Mouse (Mus musculus): ENCODE measurements around the gene Rtel1.

Rtel1 gene

DNA sequence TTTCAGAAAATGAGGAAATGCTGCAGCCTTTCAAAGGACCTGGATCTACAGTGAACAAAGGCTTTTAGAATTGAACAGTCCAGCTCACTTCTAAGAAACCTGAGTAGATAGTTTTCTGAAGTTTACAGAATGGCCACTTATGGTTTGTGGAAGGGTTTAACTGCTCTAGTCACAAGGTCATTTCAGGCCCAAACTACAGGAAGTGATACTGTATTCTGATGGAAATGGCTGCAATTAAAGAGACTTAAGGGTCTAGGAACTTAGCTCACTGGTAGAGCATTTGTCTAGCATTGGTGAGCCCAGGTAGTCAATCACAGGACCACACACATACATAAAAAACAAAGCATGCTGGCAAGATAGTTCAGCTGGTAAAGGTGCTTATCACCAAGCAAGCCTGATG, 13.0 kb downstream of the Rtel1 start:
- DNase-seq: no peak

DNA sequence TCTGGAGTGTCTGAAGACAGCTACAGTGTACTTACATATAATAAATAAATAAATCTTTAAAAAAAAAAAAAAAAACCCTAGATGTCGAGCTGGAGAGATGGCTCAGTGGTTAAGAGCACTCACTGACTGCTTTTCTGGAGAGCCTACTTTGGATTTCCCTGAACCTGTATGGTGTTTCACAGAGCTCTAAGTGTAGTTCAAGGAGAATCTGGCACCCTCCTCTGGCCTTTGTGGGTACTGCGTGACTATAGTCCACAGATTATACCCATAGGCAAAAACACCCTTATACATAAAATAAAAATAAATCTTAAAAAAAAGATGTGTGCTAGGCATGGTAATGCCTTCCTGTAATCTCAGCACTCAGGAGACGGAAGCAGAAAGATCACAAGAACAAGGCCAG, 14.5 kb downstream of the Rtel1 start:
- peak; percentile 74 for DNase-seq

DNA sequence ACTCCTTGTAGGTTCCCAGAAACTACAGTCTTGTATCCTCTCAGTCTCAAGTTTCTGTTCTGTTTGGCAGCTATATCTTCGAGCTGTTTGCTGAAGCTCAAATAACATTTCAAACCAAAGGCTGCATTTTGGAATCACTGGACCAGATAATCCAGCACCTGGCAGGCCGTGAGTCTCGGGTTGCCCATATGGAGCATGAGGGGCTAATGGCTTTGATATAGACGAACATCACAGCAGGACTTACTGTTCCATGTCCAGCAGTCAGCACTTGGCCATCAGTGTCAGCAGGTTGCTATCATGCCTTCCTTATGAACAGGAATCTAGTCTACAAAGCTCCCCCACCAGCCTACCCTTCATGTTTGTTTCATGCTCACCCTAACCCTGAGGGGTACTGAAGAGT, 20.9 kb downstream of the Rtel1 start:
- no peak for DNase-seq

- DNase-seq: no peak
Measured at GRCm38 (mm10) chr2:181342766-181343165, 23.2 kb downstream of the Rtel1 start.

DNA sequence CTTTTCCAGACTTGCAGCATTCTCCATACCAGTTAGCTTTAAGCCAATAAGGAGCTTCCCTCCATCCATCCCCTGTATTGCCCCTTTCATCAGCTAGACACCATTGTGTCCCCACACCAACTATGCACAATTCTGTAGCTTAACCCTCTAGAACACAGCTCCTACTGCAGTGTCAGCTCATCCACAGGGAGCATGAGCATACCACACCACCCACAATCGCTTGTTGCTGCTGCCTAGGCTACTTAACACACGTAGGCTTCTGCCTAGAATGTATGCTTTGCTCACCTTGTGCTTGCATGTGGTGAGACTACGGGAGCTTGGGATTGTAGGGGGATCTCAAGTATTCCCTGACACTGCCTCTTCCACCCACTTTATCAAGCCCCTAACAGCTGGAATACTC, 37.2 kb downstream of the Rtel1 start:
- no peak for DNase-seq

DNA sequence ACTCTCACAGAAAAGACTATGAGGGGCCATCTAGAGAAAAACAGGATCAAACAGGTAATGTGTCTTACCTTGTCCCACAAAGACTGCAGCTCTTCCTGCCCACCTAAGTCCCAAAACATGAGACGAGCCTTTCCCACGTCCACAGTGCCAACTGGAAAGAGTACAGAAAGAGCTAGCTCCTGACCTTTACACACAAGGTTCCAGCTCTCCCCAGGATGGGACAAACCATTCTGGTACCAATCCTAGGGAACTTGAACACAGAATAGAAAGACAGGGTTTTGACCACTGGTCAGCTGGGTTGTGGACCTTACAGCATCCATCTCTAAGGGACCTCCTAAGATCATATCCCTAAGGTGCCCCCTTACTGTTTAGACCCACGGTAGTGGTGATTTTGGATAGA, 44.4 kb downstream of the Rtel1 start:
- DNase-seq: no peak

DNA sequence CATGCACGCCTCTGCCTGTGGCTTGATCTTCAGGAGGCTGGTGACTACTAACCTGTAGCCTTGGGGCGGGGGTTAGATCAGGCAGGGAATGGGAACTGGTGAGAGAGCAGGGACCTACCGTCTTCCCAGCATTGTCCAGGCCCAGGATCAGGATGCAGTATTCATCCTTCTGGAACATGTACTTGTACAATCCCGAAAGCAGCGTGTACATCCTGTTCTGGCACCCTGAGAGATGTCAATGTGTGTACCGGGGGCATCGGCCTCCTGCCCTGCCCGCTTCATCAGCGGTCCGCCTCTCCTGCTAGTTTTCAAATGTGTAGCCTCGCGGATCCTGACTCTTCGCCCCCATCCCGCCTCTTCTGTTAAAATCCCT, 44.9 kb downstream of the Rtel1 start:
- no peak for DNase-seq

DNA sequence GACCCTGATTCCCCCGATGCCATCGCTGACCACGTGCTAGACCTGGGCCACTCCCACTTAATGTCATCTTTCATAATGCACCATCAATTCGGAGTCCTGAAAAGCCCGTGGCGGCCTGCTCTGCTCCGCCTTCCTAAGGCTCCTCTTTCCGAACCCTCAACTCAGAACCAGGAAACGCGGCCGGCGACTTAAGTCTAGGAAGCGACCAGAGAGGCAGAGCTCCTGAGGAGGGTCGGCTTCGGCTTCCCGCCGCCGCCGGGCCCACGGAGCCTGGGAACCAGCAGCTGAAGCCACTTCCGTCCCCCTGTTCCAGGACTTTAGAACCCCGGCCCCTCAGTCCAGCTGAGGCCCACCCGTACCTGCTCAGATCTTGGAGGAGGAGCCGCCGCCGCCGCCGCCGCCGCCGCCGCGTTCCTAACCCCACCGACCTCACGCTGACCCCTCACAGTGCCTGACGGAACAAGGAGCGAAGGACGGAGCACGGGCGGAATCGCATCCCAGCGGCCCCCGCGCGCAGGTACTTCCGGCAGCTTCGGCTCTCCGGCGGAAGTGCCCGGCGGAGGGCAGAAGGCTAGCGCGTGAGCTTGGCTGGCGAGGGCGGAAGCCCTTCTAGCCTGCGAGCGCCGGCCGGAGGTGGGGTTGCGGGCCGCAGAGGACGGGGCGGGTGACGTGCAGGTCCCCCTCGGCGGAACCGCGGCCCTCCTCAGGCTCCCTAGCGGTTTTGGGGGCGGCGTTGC, 45.5 kb downstream of the Rtel1 start, which contains the start of the genes Zgpat and Arfrp1:
Zgpat (plus strand) TSS at position 69 of the 737 bp plus-strand sequence.
Arfrp1 (minus strand) TSS at position 545 of the 737 bp plus-strand sequence.
- DNase-seq: peak; percentile 87

- DNase-seq: peak; percentile 55
Measured at GRCm38 (mm10) chr2:181365655-181366075, 46.1 kb downstream of the Rtel1 start.

DNA sequence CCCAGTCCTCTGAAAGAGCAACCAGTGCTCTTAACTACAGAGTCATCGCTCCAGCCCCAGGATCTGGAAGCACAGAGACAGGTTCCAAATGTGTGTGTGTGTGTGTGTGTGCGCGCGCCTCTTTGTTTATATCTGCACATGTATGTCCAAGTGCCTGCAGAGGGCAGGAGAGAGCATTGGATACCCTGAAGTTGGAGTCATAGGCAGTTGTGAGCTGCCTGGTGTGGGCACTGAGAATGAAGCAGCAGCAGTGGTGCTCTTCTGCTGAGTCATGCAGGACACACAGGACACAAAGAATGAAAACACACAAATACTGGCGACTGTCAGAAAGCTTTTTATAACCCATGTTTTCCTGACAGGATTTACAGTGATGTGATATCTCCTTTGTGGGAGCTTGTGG, 50.5 kb downstream of the Rtel1 start:
- no peak for DNase-seq

- DNase-seq: peak; percentile 58
Measured at GRCm38 (mm10) chr2:181375787-181376186, 56.2 kb downstream of the Rtel1 start.

DNA sequence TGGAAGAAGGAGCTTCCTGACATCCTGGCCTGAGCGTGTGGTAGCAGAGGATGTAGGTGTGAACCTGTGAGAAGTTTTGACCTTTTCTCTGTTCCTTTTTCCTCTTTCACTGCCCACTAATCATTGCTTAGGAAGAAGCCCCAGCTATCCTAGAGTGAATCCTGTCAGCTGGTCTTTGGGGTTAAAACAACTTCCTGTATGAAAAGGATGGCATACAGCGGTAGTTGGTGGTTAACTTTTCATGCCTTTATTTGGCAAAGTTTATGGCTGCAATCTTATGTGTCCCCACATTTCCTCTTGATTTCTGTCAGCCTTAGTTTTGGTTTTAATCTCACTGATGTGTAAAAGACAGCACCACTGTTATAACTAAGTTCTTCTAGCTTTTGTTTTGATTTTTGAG, 57.7 kb downstream of the Rtel1 start:
- DNase-seq: no peak

- no peak for DNase-seq
Measured at GRCm38 (mm10) chr2:181378701-181379100, 59.2 kb downstream of the Rtel1 start.

DNA sequence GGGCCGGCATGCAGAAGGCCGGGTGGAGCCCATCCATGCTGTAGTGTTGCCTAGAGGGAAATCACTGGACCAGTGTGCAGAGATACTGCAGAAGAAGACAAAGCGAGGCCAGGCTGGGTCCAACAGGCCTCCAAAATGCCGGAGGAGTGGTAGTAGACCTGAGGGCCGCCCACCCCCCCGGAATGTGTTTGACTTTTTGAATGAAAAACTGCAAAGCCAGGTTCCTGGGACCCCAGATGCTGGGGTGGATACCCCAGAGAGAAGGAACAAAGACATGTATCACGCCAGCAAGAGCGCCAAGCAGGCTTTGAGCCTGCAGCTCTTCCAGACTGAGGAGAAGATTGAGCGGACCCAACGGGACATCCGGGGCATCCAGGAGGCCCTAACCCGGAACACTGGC, 60.2 kb downstream of the Rtel1 start, which contains the start of gene Lime1:
Lime1 (plus strand) TSS at position 301 of the 400 bp plus-strand sequence.
- no peak for DNase-seq

- no peak for DNase-seq
Measured at GRCm38 (mm10) chr2:181380251-181380650, 60.7 kb downstream of the Rtel1 start.

GRCm38 (mm10) chr2:181381107-181381506, 61.6 kb downstream of the Rtel1 start:
- DNase-seq: peak; percentile 49

- DNase-seq: no peak
Measured at GRCm38 (mm10) chr2:181381631-181382306, 62.2 kb downstream of the Rtel1 start.

DNA sequence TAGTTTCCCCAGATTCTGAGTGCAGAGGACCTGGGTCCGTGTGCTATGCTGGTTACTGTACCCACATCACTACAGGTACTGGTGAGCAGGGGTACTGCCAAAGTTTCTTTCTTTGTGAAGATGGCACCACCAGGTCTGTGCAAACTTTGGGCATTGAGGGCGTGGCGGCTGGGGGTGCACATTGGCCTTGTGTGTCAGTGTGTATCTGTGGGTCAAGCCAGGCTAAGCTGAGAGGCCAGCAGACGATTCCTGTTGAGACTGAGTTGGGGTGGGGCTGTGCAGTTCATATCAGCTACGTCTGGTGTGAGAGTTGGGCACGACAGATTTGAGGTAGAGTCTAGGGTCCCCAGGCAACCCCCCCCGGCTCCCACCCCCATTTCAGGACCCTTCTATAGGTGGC, 64.9 kb downstream of the Rtel1 start:
- no peak for DNase-seq

- DNase-seq: no peak
Measured at GRCm38 (mm10) chr2:181384919-181385391, 65.4 kb downstream of the Rtel1 start.

GRCm38 (mm10) chr2:181385885-181386284, 66.3 kb downstream of the Rtel1 start:
- DNase-seq: no peak

DNA sequence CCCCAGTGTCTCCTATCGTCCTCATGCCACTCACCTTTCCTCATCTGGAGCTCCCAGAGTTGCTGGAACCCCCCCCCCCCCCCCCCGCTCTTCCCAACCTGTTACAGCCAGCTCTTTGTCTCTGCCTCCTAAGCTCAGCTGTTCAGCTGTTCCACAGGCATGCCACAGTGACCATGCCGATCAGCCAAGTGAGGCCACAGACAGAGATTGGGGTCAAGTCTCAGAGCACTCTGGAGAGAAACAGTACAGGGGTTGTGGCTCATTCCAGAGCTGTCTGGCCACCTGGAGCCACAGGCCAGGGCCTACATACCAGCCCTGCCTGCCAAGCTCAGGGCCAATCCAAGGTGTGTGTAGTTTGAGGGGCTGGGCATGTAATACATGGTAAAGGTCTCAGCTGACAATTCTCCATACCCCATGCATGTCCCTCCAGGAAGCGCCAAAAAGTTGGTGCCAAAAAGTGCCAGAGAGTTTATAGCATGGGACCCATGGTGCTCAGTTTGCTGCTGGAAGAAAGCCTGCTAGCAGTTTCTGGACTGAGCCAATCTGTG, 67.2 kb downstream of the Rtel1 start:
- no peak for DNase-seq

GRCm38 (mm10) chr2:181390136-181390870, 70.8 kb downstream of the Rtel1 start:
- DNase-seq: no peak

GRCm38 (mm10) chr2:181391022-181391421, 71.5 kb downstream of the Rtel1 start:
- DNase-seq: no peak
